Mouse (Mus musculus): Measurements from ENCODE around the gene Ccdc9b. TPM values are rescaled to one million over a fixed set of nuclear protein-coding genes. Genes with fewer than 3 reads are reported as not detected.
A peak's percentile ranks its signal among the peaks of the same experiment; 100 is the strongest.

Ccdc9b gene
- total RNA-seq, 2 experiments from 2014 or later = 7.6 to 9.6 TPM

- TF ChIP-seq CTCF (conservative IDR thresholded peaks at IDR 0.05) = no peak
- H3K4me3 ChIP-seq = no peak overlapping the region
- H3K27ac ChIP-seq = no peak overlapping the region; the same call in 1 of the 2 replicates
- peak in 1 of 2 experiments; percentile 53 for DNase-seq (ENCODE audit: low spot score in 2 of 2)
Observed at GRCm38 (mm10) chr2:118789501-118789900, 27.0 kb upstream of the Ccdc9b start.

- no peak overlapping the region for H3K27ac ChIP-seq
- no peak for DNase-seq (ENCODE audit: low spot score in 2 of 2)
- no peak for TF ChIP-seq CTCF (conservative IDR thresholded peaks at IDR 0.05)
- H3K4me3 ChIP-seq = no peak overlapping the region
Observed at GRCm38 (mm10) chr2:118786525-118786924, 24.1 kb upstream of the Ccdc9b start.

- no peak for TF ChIP-seq CTCF (conservative IDR thresholded peaks at IDR 0.05)
- DNase-seq (ENCODE audit: low spot score in 2 of 2) = no peak
- Histone ChIP-seq H3K27ac (no peak overlapping the region), H3K4me3 (no peak overlapping the region)
Observed at GRCm38 (mm10) chr2:118783663-118784062, 21.2 kb upstream of the Ccdc9b start.

GRCm38 (mm10) chr2:118783093-118783492 lies 20.6 kb upstream of the Ccdc9b start:
- no peak for TF ChIP-seq CTCF (conservative IDR thresholded peaks at IDR 0.05)
- no peak overlapping the region for H3K4me3 ChIP-seq
- no peak for DNase-seq (ENCODE audit: low spot score in 2 of 2)
- H3K27ac ChIP-seq = no peak overlapping the region

GRCm38 (mm10) chr2:118782303-118782702 lies 19.8 kb upstream of the Ccdc9b start:
- no peak for TF ChIP-seq CTCF (conservative IDR thresholded peaks at IDR 0.05)
- no peak overlapping the region for H3K4me3 ChIP-seq
- DNase-seq (ENCODE audit: low spot score in 2 of 2) = no peak
- no peak overlapping the region for H3K27ac ChIP-seq

- H3K4me3 ChIP-seq = peak overlapping the region; percentile 82; the same call in 1 of the 2 replicates
- no peak for TF ChIP-seq CTCF (conservative IDR thresholded peaks at IDR 0.05)
- no peak overlapping the region for H3K27ac ChIP-seq
Observed at GRCm38 (mm10) chr2:118781115-118781514, 18.7 kb upstream of the Ccdc9b start.

GRCm38 (mm10) chr2:118779504-118780480 lies 17.3 kb upstream of the Ccdc9b start, which contains the start of gene Disp2:
Gene Disp2 (plus strand): TSS chr2:118779719.
- peak within 1 kb of the TSS; percentile 94 for H3K27ac ChIP-seq
- TF ChIP-seq CTCF (conservative IDR thresholded peaks at IDR 0.05) = peak; percentile 63
- peak within 1 kb of the TSS; percentile 82 for H3K4me3 ChIP-seq
- peak; percentile 91 to 95 for DNase-seq (ENCODE audit: low spot score in 2 of 2)

More at GRCm38 (mm10) chr2:118781115-118781514, 18.7 kb upstream of the Ccdc9b start:
- no peak for DNase-seq (ENCODE audit: low spot score in 2 of 2)

- no peak for DNase-seq (ENCODE audit: low spot score in 2 of 2)
- H3K27ac ChIP-seq = peak overlapping the region; percentile 94
- no peak for TF ChIP-seq CTCF (conservative IDR thresholded peaks at IDR 0.05)
- peak overlapping the region; percentile 82 for H3K4me3 ChIP-seq
Observed at GRCm38 (mm10) chr2:118779065-118779464, 16.6 kb upstream of the Ccdc9b start.

- no peak for TF ChIP-seq CTCF (conservative IDR thresholded peaks at IDR 0.05)
- H3K27ac ChIP-seq = no peak overlapping the region; the same call in 1 of the 2 replicates
- H3K4me3 ChIP-seq = no peak overlapping the region
- no peak for DNase-seq (ENCODE audit: low spot score in 2 of 2)
Observed at GRCm38 (mm10) chr2:118778418-118778817, 16.0 kb upstream of the Ccdc9b start.

- Histone ChIP-seq H3K4me3 (no peak overlapping the region), H3K27ac (peak overlapping the region; percentile 83)
- no peak for DNase-seq (ENCODE audit: low spot score in 2 of 2)
- no peak for TF ChIP-seq CTCF (conservative IDR thresholded peaks at IDR 0.05)
Observed at GRCm38 (mm10) chr2:118776295-118776694, 13.8 kb upstream of the Ccdc9b start.

GRCm38 (mm10) chr2:118775846-118776245 lies 13.4 kb upstream of the Ccdc9b start:
- peak; percentile 75 to 85 for DNase-seq (ENCODE audit: low spot score in 2 of 2)
- Histone ChIP-seq H3K27ac (peak overlapping the region; percentile 83), H3K4me3 (no peak overlapping the region)
- no peak for TF ChIP-seq CTCF (conservative IDR thresholded peaks at IDR 0.05)

- H3K4me3 ChIP-seq = no peak overlapping the region
- H3K27ac ChIP-seq = peak overlapping the region; percentile 67
- TF ChIP-seq CTCF (conservative IDR thresholded peaks at IDR 0.05) = no peak
- DNase-seq (ENCODE audit: low spot score in 2 of 2) = no peak
Observed at GRCm38 (mm10) chr2:118775396-118775795, 12.9 kb upstream of the Ccdc9b start.

GRCm38 (mm10) chr2:118774536-118774935 lies 12.1 kb upstream of the Ccdc9b start:
- DNase-seq (ENCODE audit: low spot score in 2 of 2) = no peak
- H3K27ac ChIP-seq = no peak overlapping the region
- H3K4me3 ChIP-seq = no peak overlapping the region
- TF ChIP-seq CTCF (conservative IDR thresholded peaks at IDR 0.05) = no peak
